Mouse (Mus musculus) C2C12 (cell line): Measurements from ENCODE around the gene Lrrc72. TPM values are rescaled to one million over a fixed set of nuclear protein-coding genes. Genes with fewer than 3 reads are reported as not detected.

ENCODE experiments used
- H3K27me3 ChIP-seq: one replicate; pipeline ENCODE4 v1.6.1; 2011; ENCODE audit not compliant: control insufficient read depth, insufficient read depth, insufficient read length
- H3K36me3 ChIP-seq: one replicate; pipeline ENCODE4 v1.6.1; 2011; ENCODE audit not compliant: control insufficient read depth, insufficient read depth
- H3K4me3 ChIP-seq: one replicate; pipeline ENCODE4 v1.5.1; 2011; ENCODE audit warnings: mild to moderate bottlenecking, control low read depth; ENCODE audit not compliant: poor library complexity, insufficient read depth, severe bottlenecking
- H3K79me2 ChIP-seq: one replicate; pipeline ENCODE4 v1.6.1; 2011; ENCODE audit not compliant: control insufficient read depth, insufficient read depth
- H3K79me3 ChIP-seq: one replicate; pipeline ENCODE4 v1.6.1; 2011; ENCODE audit warnings: low read depth, control low read depth
- H3ac ChIP-seq: one replicate; pipeline ENCODE3; 2011; ENCODE audit warnings: low read depth; ENCODE audit not compliant: control insufficient read depth, insufficient read length
- CEBPB ChIP-seq: IDR thresholded peaks from one replicate; pipeline ENCODE4 v1.6.1; 2011; ENCODE audit warnings: low read depth, mild to moderate bottlenecking, control low read depth, moderate library complexity
- CTCF ChIP-seq: IDR thresholded peaks from one replicate; pipeline ENCODE4 v1.5.1; 2011; ENCODE audit not compliant: control insufficient read depth, insufficient read depth, insufficient read length
- FOSL1 ChIP-seq: IDR thresholded peaks from one replicate; pipeline ENCODE4 v1.8.0; 2011; ENCODE audit warnings: mild to moderate bottlenecking, low read length; ENCODE audit not compliant: poor library complexity, insufficient read depth, severe bottlenecking
- MAX ChIP-seq: IDR thresholded peaks from one replicate; pipeline ENCODE4 v1.6.1; 2011; ENCODE audit warnings: mild to moderate bottlenecking, control low read depth
- MYOD1 ChIP-seq: IDR thresholded peaks from one replicate; pipeline ENCODE4 v1.6.1; 2011; ENCODE audit warnings: low read depth; ENCODE audit not compliant: control insufficient read depth, insufficient read length
- MYOG ChIP-seq: IDR thresholded peaks from one replicate; pipeline ENCODE4 v1.6.1; 2011; ENCODE audit not compliant: control insufficient read depth, insufficient read length; ENCODE audit errors: extremely low read depth
- USF1 ChIP-seq: IDR thresholded peaks from one replicate; pipeline ENCODE4 v1.6.1; 2011; ENCODE audit warnings: low read depth, mild to moderate bottlenecking, control low read depth, moderate library complexity
- polyA plus RNA-seq: library from polyadenylated mRNA; unstranded; fragments of >200 nt; fragmentation: generic; extraction: Trizol; gene quantifications from one replicate; pipeline ENCODE4 v1.2.1, GENCODE M21; 2012; ENCODE audit warnings: missing spikeins

Lrrc72 gene
- polyA plus RNA-seq, 1 experiment, result not detected

GRCm38 (mm10) chr12:36182570-36182969 is 70.6 kb downstream of the Lrrc72 start:
- H3K79me2 ChIP-seq, result no peaks in the 10 kb centered on the region
- no peak overlapping the region for H3K4me3 ChIP-seq
- H3K79me3 ChIP-seq, result no peaks in the 10 kb centered on the region
- no peaks in the 10 kb centered on the region for H3K27me3 ChIP-seq
- TF ChIP-seq CEBPB (no peak), FOSL1 (no peak), MAX (no peak), USF1 (no peak), MYOD1 (no peak), MYOG (no peak), CTCF (no peak)
- no peak overlapping the region for H3ac ChIP-seq
- H3K36me3 ChIP-seq, result peaks cover 41% of the 10 kb centered on the region

GRCm38 (mm10) chr12:36177227-36177626 is 76.0 kb downstream of the Lrrc72 start:
- H3K36me3 ChIP-seq, result peaks cover 39% of the 10 kb centered on the region
- no peak for TF ChIP-seq FOSL1
- TF ChIP-seq CEBPB, result no peak
- no peak for TF ChIP-seq MAX
- no peak for TF ChIP-seq USF1
- no peak for TF ChIP-seq MYOG
- no peak for TF ChIP-seq MYOD1
- TF ChIP-seq CTCF, result no peak
- no peak overlapping the region for H3ac ChIP-seq

GRCm38 (mm10) chr12:36165299-36165698 is 87.9 kb downstream of the Lrrc72 start:
- peaks cover 3% of the 10 kb centered on the region for H3K36me3 ChIP-seq
- no peak for TF ChIP-seq FOSL1
- no peak for TF ChIP-seq CEBPB
- TF ChIP-seq MYOG, result no peak
- no peak for TF ChIP-seq CTCF
- TF ChIP-seq MAX, result no peak
- TF ChIP-seq MYOD1, result no peak
- no peak for TF ChIP-seq USF1
- H3ac ChIP-seq, result no peak overlapping the region
- no peaks in the 10 kb centered on the region for H3K79me3 ChIP-seq
- no peaks in the 10 kb centered on the region for H3K27me3 ChIP-seq
- H3K79me2 ChIP-seq, result peaks cover 4% of the 10 kb centered on the region
- H3K4me3 ChIP-seq, result no peak overlapping the region

More at GRCm38 (mm10) chr12:36177227-36177626, 76.0 kb downstream of the Lrrc72 start:
- H3K4me3 ChIP-seq, result no peak overlapping the region
- no peaks in the 10 kb centered on the region for H3K27me3 ChIP-seq
- no peaks in the 10 kb centered on the region for H3K79me3 ChIP-seq
- H3K79me2 ChIP-seq, result no peaks in the 10 kb centered on the region

- TF ChIP-seq MYOG (no peak), USF1 (no peak), MYOD1 (no peak), CEBPB (no peak), CTCF (no peak), FOSL1 (no peak), MAX (no peak)
- peaks cover 11% of the 10 kb centered on the region for H3K79me2 ChIP-seq
- no peak overlapping the region for H3K4me3 ChIP-seq
- H3K79me3 ChIP-seq, result peaks cover 4% of the 10 kb centered on the region
- peaks cover 3% of the 10 kb centered on the region for H3K36me3 ChIP-seq
- H3ac ChIP-seq, result no peak overlapping the region
- no peaks in the 10 kb centered on the region for H3K27me3 ChIP-seq
Measured at GRCm38 (mm10) chr12:36164126-36164791, 88.9 kb downstream of the Lrrc72 start.

Other genes with a start within 250 kb of the Lrrc72 start
- gene Tspan13, start 210.9 kb downstream of the Lrrc72 start, polyA plus RNA-seq, result 0.87 TPM
- gene Ankmy2, start 96.3 kb downstream of the Lrrc72 start, polyA plus RNA-seq, result 8.3 TPM
- 101 TPM for gene Bzw2, start 95.3 kb downstream of the Lrrc72 start, polyA plus RNA-seq
- not detected for gene Sostdc1, start 60.7 kb upstream of the Lrrc72 start, polyA plus RNA-seq
- gene Ispd, start 128.1 kb upstream of the Lrrc72 start, polyA plus RNA-seq, result 1.4 TPM
- 0.43 TPM for gene D630036H23Rik, start 128.8 kb upstream of the Lrrc72 start, polyA plus RNA-seq